Mouse (Mus musculus) heart, adult 2 months (tissue): ENCODE measurements at regions not wholly inside any gene's neighbourhood (a gene's known extent, or its start where the extent isn't known, plus 50 kb on each side); places are given as distances from the start of the nearest gene placed in this dataset.

ENCODE experiments used
- DNase-seq, 2 experiments: peaks; one replicate each; pipeline ENCODE4 v3.0.0; 2021
- H3K27ac ChIP-seq: fragments of 200-600 bp; 2 replicates; pipeline ENCODE4 v1.8.1; 2022
- H3K27me3 ChIP-seq: fragments of 200-500 bp; 2 replicates; pipeline ENCODE4 v1.6.1; 2012; ENCODE audit warnings: mild to moderate bottlenecking, low read length, inconsistent platforms, mixed read lengths; ENCODE audit not compliant: control insufficient read depth, insufficient read depth
- H3K36me3 ChIP-seq: fragments of 200-500 bp; 2 replicates; pipeline ENCODE4 v1.6.1; 2012; ENCODE audit warnings: low read length, inconsistent platforms; ENCODE audit not compliant: control insufficient read depth, insufficient read depth
- H3K4me1 ChIP-seq: fragments of 200-500 bp; 2 replicates; pipeline ENCODE4 v1.6.1; 2011; ENCODE audit warnings: low read length; ENCODE audit not compliant: control insufficient read depth, insufficient read depth
- H3K4me3 ChIP-seq: fragments of 200-600 bp; 2 replicates; pipeline ENCODE4 v1.8.1; 2022
- H3K79me2 ChIP-seq: fragments of 200-500 bp; replicated peaks from 2 replicates; pipeline ENCODE4 v1.6.1; 2012; ENCODE audit warnings: mild to moderate bottlenecking, inconsistent platforms, low read length, moderate library complexity, mixed read lengths; ENCODE audit not compliant: control insufficient read depth, insufficient read depth
- H3K9ac ChIP-seq: fragments of 200-500 bp; 2 replicates; pipeline ENCODE4 v1.6.1; 2012; ENCODE audit warnings: low read depth, mild to moderate bottlenecking, control low read depth, inconsistent platforms, low read length, mixed read lengths
- CTCF ChIP-seq: fragments of 200-600 bp; IDR thresholded peaks from 2 replicates; pipeline ENCODE4 v1.8.1; 2022; ENCODE audit warnings: antibody characterized with exemption, mild to moderate bottlenecking, moderate library complexity
- EP300 ChIP-seq: fragments of 200-500 bp; IDR thresholded peaks from 2 replicates; pipeline ENCODE4 v1.6.1; 2011; ENCODE audit warnings: low read depth, low read length, control low read depth; ENCODE audit not compliant: insufficient read depth
- POLR2A ChIP-seq: fragments of 200-500 bp; IDR thresholded peaks from 2 replicates; pipeline ENCODE4 v1.6.1; 2011; ENCODE audit warnings: mild to moderate bottlenecking, low read depth, low read length, control low read depth; ENCODE audit not compliant: insufficient read depth
- WGBS: fragments of 180-500 bp; shearing (Covaris S2); methylation state at CpG from one replicate; pipeline ENCODE4 v1.1.7; 2018; 5-methylcytosine and 5-hydroxymethylcytosine counted together
- intact Hi-C: fragments of 180-260 bp; cut with DNase I; formaldehyde crosslinking; loops from one replicate; pipeline ENCODE4 v1.15.1; 2025

- H3K27me3 ChIP-seq: no peaks in the 10 kb centered on the region
- H3K4me1 ChIP-seq: no peaks in the 10 kb centered on the region
- intact Hi-C loops: no loop called here
- H3K79me2 ChIP-seq: no peaks in the 10 kb centered on the region
- no peak overlapping the region for H3K27ac ChIP-seq
- no peaks in the 10 kb centered on the region for H3K36me3 ChIP-seq
- H3K4me3 ChIP-seq: no peak overlapping the region
- WGBS: 90% methylated on average over 8 of the region's 8 CpGs
- TF ChIP-seq EP300: no peak
- TF ChIP-seq POLR2A: no peak
- no peak for TF ChIP-seq CTCF
- H3K9ac ChIP-seq: no peak overlapping the region
- no peak for DNase-seq
Observed at GRCm38 (mm10) chr9:61843513-61843912, 70.8 kb downstream of the Rplp1 start.

- H3K27me3 ChIP-seq: no peaks in the 10 kb centered on the region
- no peak overlapping the region for H3K9ac ChIP-seq
- H3K36me3 ChIP-seq: no peaks in the 10 kb centered on the region
- no peak for DNase-seq
- no peak for TF ChIP-seq EP300
- TF ChIP-seq POLR2A: no peak
- TF ChIP-seq CTCF: no peak
- intact Hi-C loops: no loop called here
- no peaks in the 10 kb centered on the region for H3K4me1 ChIP-seq
- H3K79me2 ChIP-seq: no peaks in the 10 kb centered on the region
- no peak overlapping the region for H3K4me3 ChIP-seq
- H3K27ac ChIP-seq: no peak overlapping the region
Observed at GRCm38 (mm10) chr9:61842384-61842783, 72.0 kb downstream of the Rplp1 start.

- intact Hi-C loops: no loop called here
Observed at GRCm38 (mm10) chr9:61841222-61841621, 73.1 kb downstream of the Rplp1 start.

GRCm38 (mm10) chr9:61840353-61840752 is 74.0 kb downstream of the Rplp1 start:
- Histone ChIP-seq H3K79me2 (no peaks in the 10 kb centered on the region), H3K9ac (no peak overlapping the region), H3K27me3 (no peaks in the 10 kb centered on the region), H3K27ac (no peak overlapping the region), H3K4me1 (no peaks in the 10 kb centered on the region), H3K36me3 (no peaks in the 10 kb centered on the region), H3K4me3 (no peak overlapping the region)
- 93% methylated on average over 7 of the region's 7 CpGs for WGBS
- TF ChIP-seq EP300 (no peak), CTCF (no peak), POLR2A (no peak)
- no peak for DNase-seq
- intact Hi-C loops: no loop called here

More at GRCm38 (mm10) chr9:61841222-61841621, 73.1 kb downstream of the Rplp1 start:
- H3K27me3 ChIP-seq: no peaks in the 10 kb centered on the region
- H3K36me3 ChIP-seq: no peaks in the 10 kb centered on the region
- H3K79me2 ChIP-seq: no peaks in the 10 kb centered on the region
- no peak overlapping the region for H3K27ac ChIP-seq
- TF ChIP-seq EP300 (no peak), POLR2A (no peak), CTCF (no peak)
- no peak overlapping the region for H3K9ac ChIP-seq
- H3K4me3 ChIP-seq: no peak overlapping the region
- DNase-seq: no peak
- no peaks in the 10 kb centered on the region for H3K4me1 ChIP-seq
- WGBS: 92% methylated on average over 8 of the region's 8 CpGs

GRCm38 (mm10) chr9:61833226-61833625 is 81.1 kb downstream of the Rplp1 start:
- no peak overlapping the region for H3K9ac ChIP-seq
- 87% methylated on average over 9 of the region's 9 CpGs for WGBS
- no peak overlapping the region for H3K27ac ChIP-seq
- TF ChIP-seq POLR2A (no peak), EP300 (no peak), CTCF (no peak)
- H3K36me3 ChIP-seq: no peaks in the 10 kb centered on the region
- H3K4me1 ChIP-seq: no peaks in the 10 kb centered on the region
- intact Hi-C loops: loop anchor here (5.0 kb wide), 1 partner anchor 936 kb away; no protein-coding TSS in a partner anchor
- no peaks in the 10 kb centered on the region for H3K79me2 ChIP-seq
- H3K27me3 ChIP-seq: no peaks in the 10 kb centered on the region
- H3K4me3 ChIP-seq: no peak overlapping the region
- DNase-seq: no peak

- DNase-seq: peak; percentile 50 to 57
- no peak overlapping the region for H3K27ac ChIP-seq
- H3K36me3 ChIP-seq: no peaks in the 10 kb centered on the region
- no peaks in the 10 kb centered on the region for H3K79me2 ChIP-seq
- H3K4me1 ChIP-seq: no peaks in the 10 kb centered on the region
- 65% methylated on average over 7 of the region's 7 CpGs for WGBS
- intact Hi-C loops: loop anchor here (2.0 to 5.0 kb wide), 2 partner anchors 809 to 933 kb away; no protein-coding TSS in a partner anchor
- H3K9ac ChIP-seq: no peak overlapping the region
- H3K27me3 ChIP-seq: no peaks in the 10 kb centered on the region
- TF ChIP-seq POLR2A (no peak), CTCF (peak; percentile 73), EP300 (0 out of 2 replicates have a peak, but pooled peaks have one; percentile 37)
- H3K4me3 ChIP-seq: no peak overlapping the region
Observed at GRCm38 (mm10) chr9:61830236-61830635, 84.1 kb downstream of the Rplp1 start.
